Mouse (Mus musculus): ENCODE data around the gene Fam205a2. TPM values are rescaled to one million over a fixed set of nuclear protein-coding genes. Genes with fewer than 3 reads are reported as not detected.
"Not testable (repeated sequence)": the region's sequence is repeated elsewhere in the genome, so short reads cannot be mapped to it uniquely, and the experiment has no call there.

The Fam205a2 gene
- polyA plus RNA-seq (2015; fragmentation: Nextera tagmentation; extraction: Ambion mirVana) = not detected in 2 replicates

DNA sequence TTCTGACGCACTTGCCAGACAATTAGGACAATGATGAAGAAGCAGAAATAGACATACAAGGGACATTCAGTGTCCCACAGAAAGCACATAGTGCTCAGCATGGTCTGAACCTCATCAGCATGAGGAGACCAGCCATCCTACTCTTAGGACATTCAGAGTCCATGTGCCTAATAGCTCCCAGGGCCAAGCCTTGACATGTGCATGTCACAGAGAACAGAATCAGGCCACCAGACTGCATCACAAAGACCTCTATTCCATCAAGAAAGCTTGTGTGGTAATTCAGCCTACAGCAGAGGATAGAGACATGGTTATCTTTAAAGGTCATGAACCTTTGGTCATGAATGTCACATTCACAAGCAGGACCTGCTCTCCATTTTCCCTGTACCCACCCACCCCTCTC, at the start of gene Fam205a2:
Gene Fam205a2 (minus strand): TSS at position 101 of the 400 bp plus-strand sequence.
- H3K4me2 ChIP-seq (ENCODE audit: low read depth, low read length); H3K36me3 ChIP-seq (ENCODE audit: control insufficient read depth, insufficient read depth); H3K27me3 ChIP-seq (ENCODE audit: control insufficient read depth, insufficient read depth, low read length); H3K9ac ChIP-seq (ENCODE audit: low read length); H3K9me3 ChIP-seq (replicated peaks; ENCODE audit: control insufficient read depth, low read length); H3K4me1 ChIP-seq (ENCODE audit: control insufficient read depth, insufficient read depth, low read length); H3K27ac ChIP-seq (ENCODE audit: low read length); ATAC-seq (replicated peaks; ENCODE audit: extremely low read depth, insufficient read depth, low FRiP score); H3K4me3 ChIP-seq (ENCODE audit: low read length): not testable (repeated sequence)
- WGBS = no CpG with 5 or more reads among the region's 1 CpGs

Other genes starting within 250 kb of the Fam205a2 start
- gene Gm21953, start 233.9 kb downstream of the Fam205a2 start, polyA plus RNA-seq (2015; fragmentation: Nextera tagmentation; extraction: Ambion mirVana) = not detected in 2 replicates
- gene Fam205a3, start 209.8 kb downstream of the Fam205a2 start, polyA plus RNA-seq (2015; fragmentation: Nextera tagmentation; extraction: Ambion mirVana) = not detected in 2 replicates
- gene Gm21586, start 88.8 kb downstream of the Fam205a2 start, polyA plus RNA-seq (2015; fragmentation: Nextera tagmentation; extraction: Ambion mirVana) = not detected in 2 replicates
- not detected in 2 replicates for gene Gm2163, start 61.4 kb downstream of the Fam205a2 start, polyA plus RNA-seq (2015; fragmentation: Nextera tagmentation; extraction: Ambion mirVana)
- gene Gm10591, start 84.0 kb upstream of the Fam205a2 start, polyA plus RNA-seq (2015; fragmentation: Nextera tagmentation; extraction: Ambion mirVana) = not detected in 2 replicates
- gene Gm2564, start 101.5 kb upstream of the Fam205a2 start, polyA plus RNA-seq (2015; fragmentation: Nextera tagmentation; extraction: Ambion mirVana) = 0.25 and 0.92 TPM in 2 replicates
- not detected in 2 replicates for gene Ccl27b, start 127.1 kb upstream of the Fam205a2 start, polyA plus RNA-seq (2015; fragmentation: Nextera tagmentation; extraction: Ambion mirVana)
- gene Il11ra2, start 133.7 kb upstream of the Fam205a2 start, polyA plus RNA-seq (2015; fragmentation: Nextera tagmentation; extraction: Ambion mirVana) = 0.12 TPM in 1 of 2 replicates, not detected in the other
- not detected in 2 replicates for gene 4930578G10Rik, start 207.4 kb upstream of the Fam205a2 start, polyA plus RNA-seq (2015; fragmentation: Nextera tagmentation; extraction: Ambion mirVana)
- 0.59 and 1.1 TPM in 2 replicates for gene Ccl19, start 228.4 kb upstream of the Fam205a2 start, polyA plus RNA-seq (2015; fragmentation: Nextera tagmentation; extraction: Ambion mirVana)
- 51.2 and 59.1 TPM in 2 replicates for gene Ccl21a, start 245.8 kb upstream of the Fam205a2 start, polyA plus RNA-seq (2015; fragmentation: Nextera tagmentation; extraction: Ambion mirVana)

All from heart, embryonic 16.5 days (tissue).